Mouse (Mus musculus) kidney, adult 8-10 months (tissue): ENCODE data around the gene Palld.

Experiments
- DNase-seq, 2 experiments: peaks; one replicate each; pipeline ENCODE4 v3.0.0; 2022

The Palld gene

DNA sequence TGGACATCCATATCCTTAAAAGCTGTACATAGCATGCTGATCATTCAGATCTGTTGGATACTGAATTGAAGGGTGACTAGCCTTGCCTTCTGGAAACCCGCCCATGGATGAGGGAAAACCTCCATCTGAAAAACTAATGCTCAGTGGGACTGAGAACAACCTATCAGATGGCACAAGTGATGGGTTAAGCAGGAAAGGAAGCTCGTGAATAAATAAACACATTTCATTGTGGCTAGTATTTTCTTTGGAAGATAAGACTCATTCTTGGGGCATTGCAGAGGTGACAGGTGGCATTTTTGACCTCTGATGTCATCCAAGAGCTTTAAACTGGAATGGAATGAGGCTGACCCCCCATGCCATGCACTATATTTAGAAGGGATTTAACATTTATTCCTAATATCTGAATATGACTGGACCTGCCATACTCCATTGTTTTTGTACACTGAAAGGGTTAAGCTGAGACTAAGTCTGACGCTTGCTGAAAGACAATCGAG lies 128.8 kb downstream of the Palld start:
- DNase-seq, result no peak

DNA sequence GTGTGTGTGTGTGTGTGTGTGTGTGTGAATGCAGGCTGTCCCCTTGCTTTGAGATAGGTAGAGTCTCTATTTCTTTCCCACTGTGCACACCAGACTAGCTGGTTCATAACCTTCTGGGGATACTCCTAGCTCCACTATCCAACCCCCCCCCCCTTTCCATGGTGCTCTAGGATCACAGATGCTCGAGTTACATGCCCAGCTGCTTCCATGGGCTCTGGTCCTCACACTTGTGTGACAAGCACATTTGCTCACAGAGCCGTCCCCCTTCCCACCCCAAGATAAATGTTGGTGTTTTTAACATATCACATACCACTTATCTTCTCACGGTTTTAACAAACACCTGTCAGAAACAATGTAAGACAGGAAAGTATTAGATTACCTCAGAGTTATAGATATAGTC lies 131.2 kb downstream of the Palld start:
- DNase-seq, result no peak

DNA sequence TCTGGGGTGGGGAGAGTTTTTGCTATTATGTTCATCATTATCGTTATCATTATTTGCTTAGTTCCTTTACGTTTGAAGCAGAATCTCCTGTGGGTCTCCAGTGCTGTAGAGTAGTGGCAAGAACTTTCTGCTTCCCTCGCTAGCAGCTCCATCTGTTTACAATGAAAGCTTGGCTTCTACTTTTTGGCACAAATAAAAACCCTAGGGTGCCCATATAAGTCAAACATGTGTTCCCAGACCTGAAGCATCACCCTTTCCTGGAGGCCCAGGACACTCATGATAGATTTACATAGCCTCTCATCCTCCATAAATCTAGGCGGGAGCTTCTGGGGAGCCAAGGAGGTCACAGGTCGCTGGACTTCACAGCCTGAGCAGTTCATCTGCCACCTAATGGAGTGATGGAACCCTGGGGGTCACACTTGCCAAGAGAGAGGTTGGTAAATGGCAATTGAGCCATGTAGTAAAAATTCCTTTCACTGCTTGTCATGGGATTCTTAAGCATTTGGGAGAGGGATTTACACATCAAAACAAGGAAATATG lies 133.1 kb downstream of the Palld start:
- DNase-seq, result no peak

DNA sequence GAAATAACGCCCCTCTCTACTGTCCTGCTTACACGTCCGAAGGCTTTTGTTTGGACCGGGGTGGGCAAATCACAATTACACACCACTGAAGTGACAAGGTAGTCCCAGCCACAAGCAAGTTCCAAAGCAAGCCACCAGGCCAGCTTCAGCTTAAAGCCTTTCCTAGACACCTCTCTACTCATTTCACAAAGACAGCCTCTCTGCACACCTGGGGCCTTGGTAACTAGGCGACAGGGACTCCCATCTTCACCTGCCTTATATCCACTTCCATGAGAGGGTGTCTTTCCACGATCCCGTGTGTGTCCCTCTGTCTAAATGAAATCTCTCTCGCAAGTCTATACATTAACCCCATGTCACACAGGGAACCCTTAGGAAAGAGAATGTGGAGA lies 142.3 kb downstream of the Palld start:
- DNase-seq, result no peak

DNA sequence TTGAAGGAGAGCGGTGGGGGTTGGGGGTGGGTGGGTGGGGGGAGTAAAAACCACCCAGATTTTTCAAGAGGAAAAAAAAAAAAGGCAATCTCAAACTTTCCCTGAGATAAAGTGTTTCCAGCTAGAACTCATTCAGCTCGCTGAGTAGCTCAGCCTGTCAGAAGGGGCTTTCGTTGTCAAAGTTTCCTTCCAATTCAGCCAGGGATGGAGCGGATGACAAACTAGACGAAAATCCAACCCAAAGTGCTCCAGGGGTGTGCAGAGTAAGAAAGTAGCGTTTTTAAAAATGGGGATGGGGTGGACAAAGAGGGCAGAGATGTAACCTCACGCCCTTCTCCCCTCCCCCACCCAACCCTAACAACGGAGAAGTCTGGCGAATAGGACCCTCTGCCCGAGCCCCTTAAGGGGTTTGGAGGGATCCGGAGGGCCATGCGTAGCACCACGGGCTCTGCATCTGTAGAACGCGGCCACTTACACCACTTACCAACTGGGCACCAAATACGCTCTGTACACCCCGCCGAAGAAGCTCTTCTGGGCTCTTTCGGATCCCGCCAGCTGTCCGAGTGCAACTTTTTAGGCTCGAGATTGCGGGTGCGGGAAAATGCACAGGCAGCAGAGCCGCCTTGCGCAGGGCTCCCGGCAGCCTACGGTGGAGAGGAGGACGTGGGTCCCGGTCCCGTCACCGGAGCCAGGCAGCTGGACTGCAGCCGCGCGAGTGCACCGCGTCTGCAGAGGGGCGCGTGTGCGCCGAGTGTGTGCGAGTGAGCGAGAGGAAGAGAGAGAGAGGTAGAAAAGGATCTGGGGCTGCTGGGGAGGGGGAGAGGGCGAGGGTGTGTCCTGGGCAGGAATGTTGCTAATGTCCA lies 142.9 kb downstream of the Palld start:
- DNase-seq, result no peak

DNA sequence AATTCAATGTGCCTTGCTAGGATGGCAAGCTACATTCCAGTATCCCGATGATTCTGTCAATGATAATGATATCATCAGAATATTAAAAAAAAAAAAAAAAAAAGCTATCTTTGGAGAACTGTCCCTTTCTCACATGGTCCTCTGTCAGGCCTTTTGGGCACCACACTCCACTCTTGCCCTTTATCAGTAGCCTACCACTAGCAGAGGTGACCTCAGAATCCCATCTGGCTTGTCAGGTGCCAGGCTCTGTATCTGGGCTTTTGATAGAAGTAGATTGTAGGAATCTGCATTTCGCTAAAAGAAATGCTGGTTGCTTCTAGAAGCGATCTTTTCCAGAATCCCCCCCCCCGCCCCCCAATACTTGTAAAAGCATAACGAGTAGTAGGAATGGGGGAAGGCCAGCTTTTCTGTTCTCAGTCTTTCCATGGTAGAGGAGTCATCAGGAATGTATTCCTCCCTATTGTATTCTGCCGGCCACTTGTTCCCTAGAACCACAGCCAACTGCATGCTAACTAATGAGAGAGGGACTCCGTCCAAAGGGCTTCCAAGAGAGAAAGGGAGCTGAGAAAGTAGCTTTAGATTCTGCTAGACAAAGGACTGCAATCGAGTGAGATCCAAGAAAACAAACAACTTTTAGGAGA lies 143.7 kb downstream of the Palld start:
- no peak for DNase-seq

DNA sequence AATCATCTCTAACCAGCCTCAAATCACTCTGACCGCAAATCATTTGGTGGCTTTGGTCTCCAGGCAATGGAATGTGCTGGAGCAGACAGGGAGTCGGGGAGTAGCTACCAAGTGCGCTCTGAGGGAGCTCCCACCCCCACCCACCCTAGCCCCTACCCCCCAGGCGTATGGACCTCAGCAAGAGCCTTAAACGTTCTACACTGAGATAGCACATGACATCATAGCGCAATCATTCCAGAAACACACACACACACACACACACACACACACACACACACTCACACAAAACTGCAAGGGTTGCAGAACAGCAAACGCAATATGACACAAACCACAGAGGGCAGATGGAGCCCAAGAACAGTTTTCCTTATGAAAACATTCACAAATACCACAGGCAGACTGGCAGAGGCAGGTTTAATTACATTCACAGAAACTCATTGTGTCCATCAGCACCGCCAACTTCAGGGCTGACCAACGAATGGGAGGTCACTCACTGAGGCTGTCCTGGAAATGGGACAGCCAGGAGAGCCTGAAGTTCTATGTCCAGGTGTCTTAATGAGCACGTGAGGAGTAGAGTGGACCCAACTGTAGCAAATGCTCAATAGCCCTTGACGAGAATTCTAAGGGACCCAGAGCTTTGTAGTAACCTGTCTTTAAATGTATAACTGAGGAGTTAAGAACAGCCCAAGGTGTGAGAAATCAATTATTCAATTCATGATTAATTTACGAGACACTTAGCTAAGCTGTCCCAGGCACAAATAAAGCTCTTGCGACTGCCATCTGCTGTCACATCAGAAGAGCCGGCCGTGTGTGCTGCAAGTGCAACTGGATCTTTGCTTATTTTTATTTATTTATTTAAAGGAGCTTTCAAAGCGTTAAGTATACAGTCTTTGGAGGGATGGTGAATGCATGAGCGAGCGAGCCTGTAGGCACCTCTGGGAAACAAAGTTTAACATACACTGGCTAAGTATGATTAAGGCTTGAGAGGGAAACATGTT lies 145.2 kb downstream of the Palld start:
- no peak for DNase-seq

DNA sequence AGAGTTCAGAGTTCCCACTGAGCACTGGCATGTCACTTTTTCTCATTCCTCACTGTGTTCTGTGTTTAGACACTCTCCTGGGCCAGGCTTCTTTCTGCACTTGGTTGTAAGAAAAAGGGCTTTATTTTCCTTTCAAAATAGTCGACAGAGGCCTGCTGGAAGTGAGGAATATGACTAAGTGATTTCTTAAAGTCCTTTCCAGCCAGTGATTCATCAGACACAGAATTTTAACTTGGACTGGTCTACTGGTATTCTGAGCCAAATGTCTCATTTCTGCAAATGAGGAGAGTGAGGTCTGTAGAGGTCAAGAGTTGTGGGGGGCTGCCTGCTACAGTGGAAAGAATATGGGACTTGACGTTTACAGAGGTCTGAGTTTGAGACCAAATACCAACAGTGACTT lies 147.3 kb downstream of the Palld start:
- DNase-seq, result no peak

DNA sequence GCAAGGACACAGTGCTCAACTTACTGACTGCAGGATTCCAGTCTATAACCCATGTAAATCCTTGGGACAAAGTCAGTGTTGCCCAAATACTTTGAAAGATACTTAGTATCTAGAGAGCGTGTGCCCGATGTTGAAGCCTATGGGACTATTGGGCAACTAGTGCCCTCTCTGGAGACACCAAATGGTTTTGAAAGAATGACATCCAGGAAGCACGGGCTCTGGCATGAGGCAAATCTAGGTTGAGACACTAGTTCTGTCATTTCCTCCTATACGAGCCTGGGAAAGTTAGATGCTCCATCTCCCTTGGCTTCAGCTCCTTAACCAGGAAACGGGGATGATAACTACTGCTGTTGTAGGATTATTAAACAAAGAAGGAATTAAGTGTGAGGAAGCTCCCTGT lies 155.4 kb downstream of the Palld start:
- DNase-seq, result no peak

DNA sequence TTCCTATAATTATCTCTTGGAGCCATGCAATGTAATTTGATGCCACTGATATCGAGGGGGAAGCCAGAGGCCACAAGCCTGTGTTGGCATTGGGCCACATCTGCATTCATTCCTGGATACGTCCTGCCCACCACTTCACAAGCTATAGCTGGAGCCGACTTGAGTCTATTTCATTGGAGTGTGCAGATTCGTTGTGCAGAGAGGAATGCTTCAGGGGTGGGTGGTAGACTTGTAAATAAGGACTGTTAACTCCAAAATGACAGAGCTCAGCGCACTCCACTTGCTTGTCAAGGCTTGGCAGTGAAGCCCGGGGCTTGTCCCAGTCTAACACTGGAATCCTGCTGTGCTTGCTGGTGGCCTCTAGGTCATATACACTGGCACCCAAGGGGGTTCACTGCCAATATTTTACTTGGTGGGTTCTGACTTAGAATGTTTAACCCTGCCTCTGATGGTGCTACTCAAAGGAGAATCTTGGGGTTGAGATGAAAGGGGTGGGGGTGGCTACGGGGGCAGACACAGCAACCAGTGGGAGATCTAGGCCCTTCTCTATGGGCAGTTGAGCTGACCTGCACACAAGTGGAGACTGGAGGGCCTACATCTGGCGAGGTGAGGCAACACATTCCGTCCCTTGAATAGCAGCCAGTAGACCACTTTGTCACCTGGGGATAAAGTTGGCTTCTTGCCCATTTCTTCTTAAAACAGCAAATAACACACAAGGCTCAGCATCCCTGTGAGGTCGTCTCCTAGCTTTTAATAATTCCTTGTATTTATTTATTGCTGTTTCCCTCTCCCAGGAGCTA lies 157.1 kb downstream of the Palld start:
- no peak for DNase-seq

DNA sequence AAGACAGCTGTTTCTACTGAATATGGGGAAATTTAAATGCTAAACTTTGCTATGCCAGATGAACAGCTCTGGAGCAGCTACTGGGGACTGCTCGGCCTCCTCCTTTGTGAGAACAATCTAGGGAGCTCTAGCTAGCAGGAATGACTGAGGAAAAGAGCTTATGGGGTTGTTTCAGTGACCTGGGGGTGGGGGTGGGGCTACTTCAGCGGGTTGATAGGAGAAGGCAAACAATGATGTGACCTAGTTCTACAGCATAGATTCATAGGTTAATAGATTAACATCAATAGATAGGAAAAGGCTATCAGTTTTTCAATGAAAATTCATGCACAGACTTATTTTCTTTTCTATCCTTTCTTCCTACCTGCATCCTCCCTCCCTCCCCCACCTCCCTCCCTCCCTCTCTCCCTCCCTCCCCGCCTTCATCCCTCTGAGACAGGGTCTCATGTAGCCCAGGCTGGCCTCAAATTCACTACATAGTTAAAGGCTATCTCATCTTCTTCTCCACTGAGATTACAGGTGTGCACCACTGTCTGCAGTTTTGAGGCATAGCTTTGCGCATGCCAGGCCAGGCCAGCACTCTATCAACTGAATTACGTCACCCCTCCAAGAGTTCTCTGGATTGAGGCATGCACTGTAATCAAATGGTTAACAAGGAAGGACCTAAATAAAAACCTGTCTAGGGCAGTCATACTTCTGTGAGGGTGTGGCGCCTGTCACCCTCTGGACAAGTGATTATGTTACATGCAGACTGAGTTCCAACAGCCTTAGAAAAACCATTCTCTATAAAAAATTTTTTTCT lies 158.5 kb downstream of the Palld start:
- DNase-seq, result no peak

DNA sequence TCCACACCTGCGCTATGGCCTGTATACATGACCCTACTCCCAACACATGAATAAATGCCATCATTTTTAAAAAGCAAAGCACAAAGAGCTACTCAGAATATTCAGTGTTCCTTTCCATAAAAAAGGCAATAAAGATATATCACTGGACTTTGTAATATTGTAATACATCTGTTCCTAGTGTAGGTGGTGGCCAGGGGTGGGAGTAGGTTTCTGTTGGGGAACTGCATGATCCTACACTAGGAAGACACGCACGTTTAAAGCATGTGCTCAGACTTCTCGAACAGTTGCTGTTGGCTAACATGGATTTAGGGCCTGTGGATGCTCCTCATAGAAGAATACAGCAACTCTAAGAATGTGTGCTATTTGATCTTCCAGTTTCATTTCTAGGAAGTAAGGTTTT lies 165.0 kb downstream of the Palld start:
- no peak for DNase-seq

DNA sequence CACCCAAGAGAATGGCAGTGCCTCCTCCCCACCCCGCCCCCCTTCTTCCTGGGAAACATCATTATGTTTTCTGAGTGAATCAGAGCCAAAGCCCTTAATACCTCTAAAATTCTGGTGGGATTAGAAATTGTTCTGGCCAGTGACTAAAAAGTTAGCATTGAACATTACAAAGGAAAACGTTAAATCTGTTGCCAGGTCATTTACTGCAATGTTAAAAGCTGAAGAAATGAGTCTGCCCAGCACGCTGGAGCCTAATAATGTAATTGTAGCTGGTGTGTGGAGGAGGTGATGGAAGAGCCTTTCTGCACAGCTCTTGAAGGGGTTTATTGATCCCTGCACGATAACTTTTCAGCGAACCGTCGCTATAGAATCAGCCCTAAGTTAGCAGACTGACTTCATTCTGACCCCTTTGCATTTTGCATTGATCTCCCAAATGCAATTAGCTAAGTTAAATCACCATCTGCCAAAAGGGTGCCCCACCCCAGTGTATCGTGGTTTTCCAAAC lies 165.7 kb downstream of the Palld start:
- no peak for DNase-seq

DNA sequence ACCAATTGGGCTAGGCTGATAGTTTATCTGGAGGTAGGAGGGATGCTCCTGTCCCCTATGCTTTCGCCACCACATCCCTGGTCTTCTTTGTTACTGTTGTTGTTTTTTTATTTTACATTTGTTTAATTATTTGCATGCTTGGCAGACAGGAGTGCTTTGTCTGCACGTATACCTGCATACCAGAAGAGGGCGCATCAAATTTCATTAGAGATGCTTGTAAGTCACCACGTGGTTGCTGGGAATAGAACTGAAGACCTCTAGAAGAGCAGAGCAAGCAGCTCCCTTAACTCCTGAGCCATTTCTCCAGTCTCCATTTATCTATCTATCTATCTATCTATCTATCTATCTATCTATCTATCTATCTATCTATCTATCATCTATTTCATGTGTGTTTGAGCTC lies 166.4 kb downstream of the Palld start:
- DNase-seq, result no peak

DNA sequence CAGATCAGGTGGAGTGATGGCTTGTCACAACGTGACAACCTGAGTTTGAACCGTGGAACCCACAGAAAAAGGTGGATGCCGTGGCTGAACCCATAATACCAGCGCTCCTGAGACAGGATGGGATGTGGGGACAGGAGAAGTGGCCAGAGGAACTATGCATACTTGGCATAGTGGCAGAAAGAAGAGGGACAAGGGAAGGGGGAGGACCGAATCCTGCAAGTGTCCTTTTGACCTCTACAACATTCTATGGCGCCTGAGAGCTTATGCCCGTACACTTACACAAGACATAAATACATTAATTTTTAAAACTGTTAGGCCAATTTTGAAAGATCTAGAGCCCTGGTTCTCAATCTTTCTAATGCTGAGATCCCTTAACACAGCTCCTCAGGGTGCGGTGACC lies 168.3 kb downstream of the Palld start:
- DNase-seq, result no peak

DNA sequence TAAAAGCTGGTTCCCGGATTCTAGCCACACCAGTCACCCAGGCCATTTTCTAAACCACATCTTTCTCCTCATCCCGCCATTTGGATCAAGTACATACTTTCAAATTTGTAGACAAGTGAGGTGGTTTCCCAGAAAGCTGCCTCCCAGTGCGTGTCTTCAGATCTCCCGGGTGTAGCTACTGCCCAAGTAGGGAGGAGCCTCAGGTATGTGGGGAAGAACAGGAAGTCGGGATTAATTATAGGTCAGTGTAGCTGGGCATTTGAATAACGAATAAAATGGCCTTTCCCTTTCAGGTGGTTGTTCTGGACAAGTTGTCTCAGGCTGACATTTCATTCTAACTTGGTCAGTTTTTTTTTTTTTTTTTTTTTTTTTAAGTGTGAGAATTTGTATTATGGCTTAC lies 170.3 kb downstream of the Palld start:
- DNase-seq, result no peak

DNA sequence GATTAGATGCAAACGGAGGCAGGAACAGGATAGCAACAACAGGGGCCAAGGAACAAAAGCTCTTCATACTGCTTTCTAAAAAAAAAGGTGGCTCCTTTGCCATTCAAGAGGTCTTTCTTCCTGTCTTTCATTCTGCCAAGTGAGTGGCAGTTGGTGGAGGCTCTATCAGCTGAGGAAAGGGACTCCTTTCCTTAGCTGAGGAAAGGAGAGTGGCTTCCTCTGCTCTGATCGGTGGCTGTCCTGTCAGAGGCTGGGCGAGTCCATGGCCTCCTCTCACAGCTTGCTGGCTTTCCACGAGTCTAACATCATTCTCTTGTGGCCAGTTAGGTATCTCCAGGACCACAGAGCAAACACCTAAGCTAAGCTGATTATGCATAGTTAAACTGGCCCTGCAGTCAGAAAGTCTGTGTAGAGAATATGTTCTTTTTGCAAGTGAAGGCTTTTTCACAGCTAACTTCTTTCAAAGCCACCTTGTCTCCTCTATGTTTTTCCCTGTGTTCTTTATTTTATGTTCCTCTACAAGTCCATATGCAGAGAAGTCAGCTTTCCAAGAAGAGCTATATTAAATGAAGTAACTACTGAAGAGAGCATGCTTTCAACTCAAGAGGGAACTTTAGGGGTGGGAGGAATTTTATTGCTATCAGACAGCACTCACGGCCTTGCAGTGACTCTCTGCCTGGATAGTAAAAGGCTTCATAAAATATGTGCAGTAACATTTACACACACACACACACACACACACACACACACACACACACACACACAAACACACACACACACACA lies 171.0 kb downstream of the Palld start:
- DNase-seq, result no peak

DNA sequence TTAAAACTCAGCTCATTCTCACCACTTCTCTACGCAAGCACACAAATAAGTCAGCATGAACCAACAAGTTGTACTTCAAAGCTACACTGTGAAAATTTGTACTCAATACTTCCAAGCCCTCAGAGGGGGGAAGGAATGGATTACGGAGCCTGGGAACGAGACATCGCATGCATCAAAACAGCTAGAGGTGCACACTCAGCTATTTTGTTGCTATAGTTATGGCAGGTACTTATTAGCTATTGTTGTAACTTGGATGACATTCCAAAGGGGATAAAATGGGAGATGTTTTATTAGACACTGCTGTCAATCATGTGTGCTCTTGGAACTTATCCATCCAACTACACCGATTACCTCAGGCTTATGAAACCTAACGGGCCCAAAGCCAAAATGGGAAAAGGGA lies 171.8 kb downstream of the Palld start:
- DNase-seq, result no peak

DNA sequence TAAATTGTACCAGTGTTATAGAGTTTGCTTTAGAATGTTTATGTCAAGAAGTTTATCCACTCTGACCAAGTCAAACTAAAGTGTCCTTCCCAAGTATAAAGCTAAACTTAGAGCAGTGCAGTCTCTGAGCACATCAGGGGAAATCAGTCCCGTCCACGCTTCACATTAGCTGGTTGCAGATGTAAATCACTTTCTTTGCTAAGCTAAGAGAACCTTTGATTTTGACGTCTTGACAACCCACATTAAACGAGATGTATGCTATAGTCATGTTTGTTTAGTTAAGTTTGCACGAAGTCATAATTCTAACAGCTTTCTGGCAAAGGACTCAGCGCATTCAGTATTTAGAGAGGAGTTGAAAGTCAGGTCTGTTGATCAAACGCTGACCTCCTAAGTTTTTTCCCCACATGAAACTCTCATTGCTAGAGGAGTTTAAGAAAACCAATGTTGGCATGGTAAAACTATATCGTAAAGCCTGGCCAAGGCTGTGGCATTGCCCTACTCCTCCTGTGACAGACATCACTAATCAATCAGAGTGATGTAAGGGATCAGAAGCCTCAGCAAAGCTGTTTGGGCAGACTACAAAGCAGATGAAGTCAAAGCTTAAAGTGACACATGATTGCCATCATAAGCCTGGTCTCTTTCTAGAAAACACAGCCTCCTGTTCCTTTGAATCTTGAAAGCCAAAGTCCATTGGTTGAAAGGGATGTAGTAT lies 177.0 kb downstream of the Palld start:
- no peak for DNase-seq
